Mouse (Mus musculus): Measurements from ENCODE around the gene Lsg1. TPM values are rescaled to one million over a fixed set of nuclear protein-coding genes. Genes with fewer than 3 reads are reported as not detected.

The Lsg1 gene
- polyA plus RNA-seq, 1 experiment from 2014 or later, result 62.2 TPM

- WGBS, result 89% methylated on average over 6 of the region's 6 CpGs
Observed at GRCm38 (mm10) chr16:30524481-30524880, 62.9 kb downstream of the Lsg1 start.

DNA sequence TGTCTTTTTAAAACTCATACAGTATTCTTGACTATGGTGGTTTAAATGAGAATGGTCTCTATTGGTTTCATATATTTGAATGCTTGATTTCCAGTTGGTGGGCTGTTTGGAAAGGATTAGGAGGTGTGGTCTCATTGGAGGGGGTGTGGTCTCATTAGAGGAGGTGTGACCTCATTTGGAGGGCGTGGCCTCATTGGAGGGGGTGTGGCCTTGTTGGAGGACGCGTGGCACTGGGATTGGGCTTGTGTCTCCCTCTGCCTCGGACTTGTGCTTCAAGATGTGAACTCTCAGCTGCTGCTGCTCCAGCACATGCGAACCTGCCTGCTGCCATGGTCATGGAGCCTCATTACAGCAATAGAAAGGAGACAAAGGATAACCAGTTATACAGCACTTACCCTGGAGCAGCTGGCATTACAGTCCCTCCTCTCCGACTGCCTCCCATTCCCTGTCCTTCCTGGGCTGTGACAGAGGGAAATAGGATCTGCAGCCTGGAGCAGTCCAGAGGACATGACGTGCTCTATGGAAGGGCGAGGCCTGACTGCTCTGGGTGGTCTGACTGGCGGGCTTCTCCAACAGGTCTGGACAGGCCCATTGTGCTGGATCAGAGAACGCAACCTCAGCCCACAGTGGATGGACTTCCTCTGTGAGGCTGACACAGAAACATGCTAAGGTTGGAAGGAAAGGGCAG is 65.0 kb downstream of the Lsg1 start:
- Histone ChIP-seq H3K9me3 (ENCODE audit: low read length) (no peaks in the 10 kb centered on the region), H3K27me3 (ENCODE audit: insufficient read depth, low read length) (no peaks in the 10 kb centered on the region), H3K9ac (replicated peaks; ENCODE audit: low read length) (no peak overlapping the region), H3K4me3 (ENCODE audit: low read length) (no peak overlapping the region), H3K4me2 (replicated peaks; ENCODE audit: low read depth, low read length) (no peak overlapping the region), H3K27ac (ENCODE audit: low read length) (no peak overlapping the region), H3K4me1 (ENCODE audit: insufficient read depth, low read length) (peaks cover 9% of the 10 kb centered on the region), H3K36me3 (ENCODE audit: insufficient read depth, low read length) (0 out of 2 replicates have a peak, but pooled peaks cover 8% of the 10 kb centered on the region)
- ATAC-seq (ENCODE audit: low FRiP score, low TSS enrichment), result no peak; the same call in 1 of the 2 replicates
- WGBS, result 66% methylated on average over 10 of the region's 10 CpGs

More at GRCm38 (mm10) chr16:30524481-30524880, 62.9 kb downstream of the Lsg1 start:
- H3K4me1 ChIP-seq (ENCODE audit: insufficient read depth, low read length), result no peaks in the 10 kb centered on the region
- H3K4me2 ChIP-seq (replicated peaks; ENCODE audit: low read depth, low read length), result no peak overlapping the region
- no peaks in the 10 kb centered on the region for H3K27me3 ChIP-seq (ENCODE audit: insufficient read depth, low read length)
- H3K36me3 ChIP-seq (ENCODE audit: insufficient read depth, low read length), result 0 out of 2 replicates have a peak, but pooled peaks cover 8% of the 10 kb centered on the region
- no peak overlapping the region for H3K4me3 ChIP-seq (ENCODE audit: low read length)
- H3K27ac ChIP-seq (ENCODE audit: low read length), result no peak overlapping the region
- H3K9ac ChIP-seq (replicated peaks; ENCODE audit: low read length), result no peak overlapping the region
- no peaks in the 10 kb centered on the region for H3K9me3 ChIP-seq (ENCODE audit: low read length)
- ATAC-seq (ENCODE audit: low FRiP score, low TSS enrichment), result no peak

DNA sequence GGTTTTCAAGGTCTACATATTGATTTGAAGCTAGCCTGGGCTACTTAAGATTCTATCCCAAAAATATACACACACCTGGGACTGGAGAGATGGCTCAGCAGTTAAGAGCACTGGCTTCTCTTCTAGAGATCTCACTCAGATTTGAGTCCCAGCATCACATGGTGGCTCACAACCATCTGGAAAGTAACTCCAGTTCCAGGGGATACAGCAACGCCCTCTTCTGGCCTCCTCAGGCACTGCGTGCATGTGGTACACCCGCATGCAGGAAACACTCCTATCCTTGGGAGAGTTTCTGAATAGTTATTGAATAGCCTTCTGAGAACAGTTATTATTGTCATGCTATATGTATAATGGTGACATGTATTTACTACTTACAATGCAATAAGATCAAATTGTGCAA is 66.2 kb downstream of the Lsg1 start:
- no peak overlapping the region for H3K4me2 ChIP-seq (replicated peaks; ENCODE audit: low read depth, low read length)
- 66% methylated on average over 3 of the region's 3 CpGs for WGBS
- ATAC-seq (ENCODE audit: low FRiP score, low TSS enrichment), result no peak

DNA sequence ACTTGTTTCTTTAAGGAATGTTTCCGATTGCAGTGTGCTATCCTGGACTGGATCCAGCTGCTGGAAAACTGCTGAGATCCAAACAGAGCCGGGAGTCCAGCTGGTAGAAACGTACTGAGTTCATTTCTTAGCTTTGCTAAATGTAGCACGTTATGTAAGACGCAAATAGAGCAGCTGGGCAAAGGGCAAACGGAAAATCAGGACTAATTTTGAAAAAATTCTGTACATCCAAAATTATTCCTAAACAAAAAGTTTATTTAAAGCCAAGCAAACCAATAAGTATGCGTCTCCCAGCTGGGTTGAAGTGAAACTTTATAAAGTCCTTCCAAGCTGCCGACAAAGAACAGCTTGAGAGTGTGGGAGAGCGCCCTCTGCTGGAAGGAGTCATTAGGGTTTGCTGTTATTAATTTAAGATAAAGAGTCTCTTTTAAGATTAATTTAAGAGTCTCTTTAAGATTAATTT is 67.0 kb downstream of the Lsg1 start:
- Histone ChIP-seq H3K27ac (ENCODE audit: low read length) (no peak overlapping the region), H3K4me2 (replicated peaks; ENCODE audit: low read depth, low read length) (peak overlapping the region; percentile 48), H3K36me3 (ENCODE audit: insufficient read depth, low read length) (peaks cover 11% of the 10 kb centered on the region; the same call in 1 of the 2 replicates), H3K9ac (replicated peaks; ENCODE audit: low read length) (no peak overlapping the region), H3K9me3 (ENCODE audit: low read length) (peaks cover 3% of the 10 kb centered on the region; the same call in 1 of the 2 replicates), H3K4me3 (ENCODE audit: low read length) (peak overlapping the region; percentile 29; the same call in 1 of the 2 replicates), H3K4me1 (ENCODE audit: insufficient read depth, low read length) (peaks cover 11% of the 10 kb centered on the region), H3K27me3 (ENCODE audit: insufficient read depth, low read length) (no peaks in the 10 kb centered on the region)
- 16% methylated on average over 9 of the region's 9 CpGs for WGBS
- ATAC-seq (ENCODE audit: low FRiP score, low TSS enrichment), result no peak

More for the DNA sequence above, 66.2 kb downstream of the Lsg1 start:
- no peak overlapping the region for H3K4me3 ChIP-seq (ENCODE audit: low read length)
- H3K9me3 ChIP-seq (ENCODE audit: low read length), result no peaks in the 10 kb centered on the region
- peaks cover 11% of the 10 kb centered on the region for H3K4me1 ChIP-seq (ENCODE audit: insufficient read depth, low read length)
- no peak overlapping the region for H3K27ac ChIP-seq (ENCODE audit: low read length)
- no peak overlapping the region for H3K9ac ChIP-seq (replicated peaks; ENCODE audit: low read length)
- H3K36me3 ChIP-seq (ENCODE audit: insufficient read depth, low read length), result 0 out of 2 replicates have a peak, but pooled peaks cover 8% of the 10 kb centered on the region
- no peaks in the 10 kb centered on the region for H3K27me3 ChIP-seq (ENCODE audit: insufficient read depth, low read length)

DNA sequence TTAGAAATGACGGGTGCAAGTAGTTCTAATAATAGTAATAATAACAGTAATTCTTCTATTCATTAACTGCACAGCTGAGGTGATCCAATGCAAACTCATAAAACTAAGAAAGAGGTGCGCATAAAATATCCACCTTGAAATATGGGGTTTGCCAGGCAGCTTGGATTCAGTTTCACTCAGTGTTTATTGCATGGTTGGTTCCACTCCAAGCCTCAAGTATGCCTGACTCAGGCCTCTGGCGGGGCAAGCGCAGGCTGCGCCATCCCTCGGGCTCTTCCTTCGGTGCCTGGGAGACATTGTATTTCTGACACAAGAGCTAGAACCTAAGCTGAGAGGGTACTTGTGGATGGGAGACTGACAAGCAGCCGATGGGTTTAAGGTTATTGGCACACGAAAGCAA is 68.8 kb downstream of the Lsg1 start:
- 51% methylated on average over 9 of the region's 9 CpGs for WGBS
- H3K9ac ChIP-seq (replicated peaks; ENCODE audit: low read length), result no peak overlapping the region
- H3K4me2 ChIP-seq (replicated peaks; ENCODE audit: low read depth, low read length), result no peak overlapping the region
- peaks cover 14% of the 10 kb centered on the region for H3K4me1 ChIP-seq (ENCODE audit: insufficient read depth, low read length)
- peaks cover 4% of the 10 kb centered on the region; the same call in 1 of the 2 replicates for H3K36me3 ChIP-seq (ENCODE audit: insufficient read depth, low read length)
- peaks cover 5% of the 10 kb centered on the region; the same call in 1 of the 2 replicates for H3K9me3 ChIP-seq (ENCODE audit: low read length)
- H3K4me3 ChIP-seq (ENCODE audit: low read length), result no peak overlapping the region
- ATAC-seq (ENCODE audit: low FRiP score, low TSS enrichment), result peak; percentile 49; the same call in 1 of the 2 replicates
- H3K27me3 ChIP-seq (ENCODE audit: insufficient read depth, low read length), result no peaks in the 10 kb centered on the region
- H3K27ac ChIP-seq (ENCODE audit: low read length), result no peak overlapping the region

DNA sequence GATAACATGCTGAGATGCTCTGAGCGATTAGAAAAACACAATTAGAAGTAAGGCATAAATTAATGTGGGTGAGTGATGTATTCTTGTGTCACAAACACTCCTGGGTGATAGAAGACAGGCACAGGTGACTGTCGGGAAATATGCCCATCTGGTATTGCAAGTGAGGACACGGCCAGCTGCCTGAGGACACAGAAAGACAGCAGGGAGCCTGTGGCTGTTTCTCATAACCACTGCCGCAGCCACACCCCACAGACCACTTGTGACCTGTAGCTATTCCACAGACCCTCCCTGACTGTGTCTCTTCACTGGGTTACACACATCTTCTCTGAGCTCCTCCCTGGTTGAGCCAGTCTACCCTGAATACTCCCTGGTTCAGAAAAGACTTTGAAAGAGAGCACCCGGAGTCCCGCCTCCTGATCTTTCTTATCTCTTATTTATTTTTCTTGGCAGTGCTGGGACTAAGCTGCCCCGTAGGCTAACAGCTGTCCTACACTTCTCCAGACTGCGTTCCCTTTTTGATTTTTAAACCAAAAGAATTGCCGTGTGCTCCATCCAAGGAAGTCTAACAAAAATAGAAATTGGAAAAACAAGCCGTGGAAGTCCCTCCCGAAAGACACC is 69.6 kb downstream of the Lsg1 start:
- no peak overlapping the region for H3K4me2 ChIP-seq (replicated peaks; ENCODE audit: low read depth, low read length)
- peaks cover 23% of the 10 kb centered on the region for H3K4me1 ChIP-seq (ENCODE audit: insufficient read depth, low read length)
- no peaks in the 10 kb centered on the region for H3K27me3 ChIP-seq (ENCODE audit: insufficient read depth, low read length)
- H3K9ac ChIP-seq (replicated peaks; ENCODE audit: low read length), result no peak overlapping the region
- H3K36me3 ChIP-seq (ENCODE audit: insufficient read depth, low read length), result peaks cover 4% of the 10 kb centered on the region; the same call in 1 of the 2 replicates
- no peak overlapping the region for H3K4me3 ChIP-seq (ENCODE audit: low read length)
- H3K27ac ChIP-seq (ENCODE audit: low read length), result no peak overlapping the region
- WGBS, result 43% methylated on average over 11 of the region's 11 CpGs
- H3K9me3 ChIP-seq (ENCODE audit: low read length), result peaks cover 5% of the 10 kb centered on the region; the same call in 1 of the 2 replicates
- ATAC-seq (ENCODE audit: low FRiP score, low TSS enrichment), result no peak

GRCm38 (mm10) chr16:30516993-30517392 is 70.4 kb downstream of the Lsg1 start:
- Histone ChIP-seq H3K4me1 (ENCODE audit: insufficient read depth, low read length) (peaks cover 31% of the 10 kb centered on the region), H3K36me3 (ENCODE audit: insufficient read depth, low read length) (peaks cover 4% of the 10 kb centered on the region; the same call in 1 of the 2 replicates), H3K27me3 (ENCODE audit: insufficient read depth, low read length) (no peaks in the 10 kb centered on the region), H3K9me3 (ENCODE audit: low read length) (peaks cover 5% of the 10 kb centered on the region; the same call in 1 of the 2 replicates), H3K9ac (replicated peaks; ENCODE audit: low read length) (no peak overlapping the region), H3K27ac (ENCODE audit: low read length) (no peak overlapping the region), H3K4me3 (ENCODE audit: low read length) (no peak overlapping the region), H3K4me2 (replicated peaks; ENCODE audit: low read depth, low read length) (no peak overlapping the region)
- ATAC-seq (ENCODE audit: low FRiP score, low TSS enrichment), result no peak
- WGBS, result 97% methylated on average over 9 of the region's 9 CpGs

GRCm38 (mm10) chr16:30515418-30515817 is 72.0 kb downstream of the Lsg1 start:
- Histone ChIP-seq H3K4me2 (replicated peaks; ENCODE audit: low read depth, low read length) (no peak overlapping the region), H3K36me3 (ENCODE audit: insufficient read depth, low read length) (peaks cover 4% of the 10 kb centered on the region; the same call in 1 of the 2 replicates), H3K27me3 (ENCODE audit: insufficient read depth, low read length) (no peaks in the 10 kb centered on the region), H3K9me3 (ENCODE audit: low read length) (peaks cover 5% of the 10 kb centered on the region; the same call in 1 of the 2 replicates), H3K27ac (ENCODE audit: low read length) (no peak overlapping the region), H3K9ac (replicated peaks; ENCODE audit: low read length) (no peak overlapping the region), H3K4me3 (ENCODE audit: low read length) (no peak overlapping the region), H3K4me1 (ENCODE audit: insufficient read depth, low read length) (peaks cover 41% of the 10 kb centered on the region)
- ATAC-seq (ENCODE audit: low FRiP score, low TSS enrichment), result no peak
- 78% methylated on average over 12 of the region's 12 CpGs for WGBS

GRCm38 (mm10) chr16:30513050-30514024 is 74.1 kb downstream of the Lsg1 start:
- H3K4me2 ChIP-seq (replicated peaks; ENCODE audit: low read depth, low read length), result no peak overlapping the region
- ATAC-seq (ENCODE audit: low FRiP score, low TSS enrichment), result peak; percentile 37
- H3K9me3 ChIP-seq (ENCODE audit: low read length), result peaks cover 5% of the 10 kb centered on the region; the same call in 1 of the 2 replicates
- peaks cover 46% of the 10 kb centered on the region for H3K4me1 ChIP-seq (ENCODE audit: insufficient read depth, low read length)
- peaks cover 4% of the 10 kb centered on the region; the same call in 1 of the 2 replicates for H3K36me3 ChIP-seq (ENCODE audit: insufficient read depth, low read length)
- H3K27me3 ChIP-seq (ENCODE audit: insufficient read depth, low read length), result no peaks in the 10 kb centered on the region
- H3K9ac ChIP-seq (replicated peaks; ENCODE audit: low read length), result no peak overlapping the region
- 46% methylated on average over 20 of the region's 20 CpGs for WGBS
- peak overlapping the region; percentile 74 for H3K27ac ChIP-seq (ENCODE audit: low read length)
- H3K4me3 ChIP-seq (ENCODE audit: low read length), result no peak overlapping the region
